Mouse (Mus musculus) lung, adult 18-20 months (tissue): ENCODE data around the gene Fam76a.

ENCODE experiments used
- DNase-seq, 2 experiments: peaks; one replicate each; pipeline ENCODE4 v3.0.0; 2022; ENCODE audit warnings: mixed read lengths in 2 of 2

The Fam76a gene

DNA sequence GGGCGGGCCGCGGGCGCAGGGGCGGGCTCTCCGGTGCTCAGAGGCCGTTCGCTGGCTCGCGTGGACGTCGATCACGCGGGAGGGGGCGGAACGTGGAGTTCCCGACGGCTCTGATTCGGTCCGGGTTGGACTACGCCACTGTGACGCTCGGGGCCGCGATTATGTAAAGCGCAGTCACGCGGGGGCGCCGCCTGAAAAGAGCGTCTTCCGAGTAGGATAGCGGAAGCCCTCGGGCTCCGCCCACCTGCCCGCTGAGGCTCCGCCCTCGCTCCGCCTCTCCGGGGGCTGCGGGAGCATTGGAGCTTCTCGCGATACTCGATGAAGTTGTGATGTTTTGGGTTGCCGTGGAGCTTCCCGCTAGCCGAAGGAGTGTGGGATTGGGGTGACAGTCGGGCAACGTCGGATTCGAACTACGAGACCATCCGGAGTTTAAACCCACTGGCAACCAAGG lies at the start of gene Fam76a:
Fam76a (minus strand) TSS at position 1 of the 451 bp plus-strand sequence.
- peak; percentile 100 for DNase-seq

DNA sequence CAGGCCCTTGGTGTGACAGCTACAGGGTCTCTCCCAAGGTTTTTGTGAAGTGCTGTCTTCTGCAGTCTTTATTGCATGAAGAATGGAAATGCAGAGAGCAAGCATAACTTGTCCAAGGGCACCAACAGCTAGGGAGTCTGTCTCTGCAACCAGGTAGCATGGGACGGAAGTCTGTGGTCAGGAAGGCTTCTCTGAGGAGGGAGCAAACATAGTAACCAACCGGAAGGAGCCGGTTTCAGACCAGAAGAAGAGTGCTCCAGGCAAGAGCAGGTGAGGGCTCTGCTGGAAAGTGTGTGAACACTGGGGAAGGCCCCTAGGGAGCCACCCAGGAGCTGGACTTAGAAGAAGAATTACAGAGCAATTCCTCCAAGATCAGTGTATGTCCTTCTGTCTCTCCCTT lies 49.7 kb upstream of the Fam76a start:
- DNase-seq, result no peak

DNA sequence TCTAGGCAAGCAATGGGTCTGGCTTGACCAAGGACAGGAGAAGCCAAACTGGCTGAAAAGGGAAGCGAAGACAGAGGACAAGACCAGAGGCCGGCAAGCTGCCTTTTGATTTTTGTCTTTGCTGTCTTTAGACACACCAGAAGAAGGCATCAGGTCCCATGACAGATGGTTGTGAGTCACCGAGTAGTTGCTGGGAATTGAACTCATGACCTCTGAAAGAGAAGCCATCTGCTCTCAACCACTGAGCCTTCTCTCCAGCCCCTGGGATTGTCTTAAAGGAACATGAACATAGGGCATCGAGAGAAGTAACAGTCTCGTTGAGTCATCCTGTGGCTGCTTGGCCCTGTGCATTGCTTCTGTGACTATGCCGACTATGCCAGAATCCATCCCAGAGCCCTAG lies 49.2 kb upstream of the Fam76a start:
- DNase-seq, result no peak

DNA sequence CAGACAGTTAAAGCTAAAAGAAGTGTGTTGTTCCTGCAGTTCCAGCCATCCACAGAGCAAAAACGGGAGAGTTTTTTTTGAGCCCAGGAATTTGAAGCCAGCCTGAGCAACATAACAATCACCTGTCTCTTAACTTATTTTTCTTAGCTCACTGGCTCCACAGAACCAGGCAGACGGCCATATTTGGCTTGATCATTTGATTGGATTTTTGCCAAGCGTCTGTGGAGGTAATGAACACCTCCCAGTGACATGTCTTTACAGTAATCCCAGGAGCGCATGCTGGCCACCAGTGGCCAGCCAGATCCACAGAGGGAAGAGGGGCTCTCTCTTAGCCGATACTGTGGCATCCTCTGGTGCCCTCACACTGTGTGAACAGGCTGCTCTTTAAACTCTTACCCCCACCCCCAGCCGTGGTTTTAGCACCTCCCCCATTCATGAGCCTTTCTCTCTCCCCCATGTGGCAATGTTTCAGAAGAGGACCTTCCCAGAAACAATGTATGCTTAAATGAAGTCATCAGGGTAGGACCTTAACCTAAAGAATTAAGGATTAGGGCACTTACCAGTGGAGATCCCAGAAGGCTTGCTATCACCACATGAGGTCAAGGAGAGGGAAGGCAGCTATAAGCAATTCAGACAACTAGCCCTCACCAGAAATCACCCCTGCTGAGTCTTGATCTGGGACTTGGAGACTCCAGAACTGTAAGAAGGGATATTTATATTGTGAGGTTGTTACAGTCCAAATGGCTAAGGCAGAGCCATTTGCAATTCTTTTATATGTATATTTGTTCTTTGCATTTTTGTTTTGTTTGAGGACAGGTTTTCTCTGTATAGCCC lies 46.0 kb upstream of the Fam76a start:
- no peak for DNase-seq

DNA sequence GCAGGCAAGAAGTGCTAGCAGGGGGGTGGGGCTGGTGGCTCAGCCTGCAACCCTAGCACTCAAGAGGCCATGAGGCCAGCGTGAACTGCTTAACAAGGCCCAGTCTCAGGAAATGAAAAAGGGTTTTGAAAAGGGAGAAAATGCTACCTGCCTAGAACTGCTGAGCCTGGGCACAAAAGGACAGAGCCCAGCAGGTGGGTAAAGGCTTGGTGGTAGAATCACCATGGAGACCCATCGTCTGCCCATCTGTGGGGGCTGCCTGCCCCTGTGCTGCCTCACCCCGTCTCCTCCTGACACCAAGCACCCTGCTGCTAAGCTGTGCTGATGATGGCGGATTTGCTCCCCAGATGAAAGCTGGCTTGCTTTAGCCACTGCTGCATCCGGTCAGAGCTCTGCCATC lies 42.1 kb upstream of the Fam76a start:
- no peak for DNase-seq

DNA sequence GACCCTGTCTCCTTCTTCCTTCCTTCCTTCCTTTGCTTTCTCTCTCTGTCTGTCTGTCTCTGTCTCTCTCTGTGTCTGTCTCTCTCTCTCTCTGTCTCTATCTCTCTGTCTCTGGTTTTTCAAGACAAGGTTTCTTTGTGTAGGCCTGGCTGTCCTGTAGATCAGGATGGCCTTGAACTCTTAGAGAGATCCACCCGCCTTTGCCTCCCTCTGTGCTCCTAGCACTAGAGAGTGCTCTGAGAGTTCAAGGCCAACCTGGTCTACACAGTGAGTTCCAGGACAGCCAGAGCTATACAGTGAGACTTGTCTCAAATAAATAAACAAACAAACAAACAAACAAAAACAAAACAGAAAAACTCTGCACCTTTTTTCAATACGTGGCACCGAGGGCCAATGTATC lies 41.7 kb upstream of the Fam76a start:
- no peak for DNase-seq

DNA sequence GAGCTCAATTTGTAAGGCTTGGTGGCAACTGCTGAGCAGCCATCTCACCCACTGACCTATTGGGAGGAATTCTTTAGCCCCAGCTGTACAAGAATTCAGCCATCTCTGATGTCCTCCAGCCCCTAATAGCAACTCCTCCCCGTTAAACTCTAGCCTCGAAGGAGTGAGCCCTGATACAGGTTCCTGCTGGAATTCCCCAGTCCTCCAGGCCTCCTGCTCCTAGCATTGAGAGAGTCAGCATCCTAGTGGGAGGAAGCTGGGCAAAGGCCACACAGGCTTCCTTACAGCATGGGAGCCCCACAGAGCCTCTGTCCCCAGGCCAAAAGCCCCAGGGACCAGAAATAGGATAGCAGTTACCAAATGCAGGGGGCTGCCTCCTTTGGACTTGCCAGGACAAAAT lies 41.1 kb upstream of the Fam76a start:
- DNase-seq, result no peak

DNA sequence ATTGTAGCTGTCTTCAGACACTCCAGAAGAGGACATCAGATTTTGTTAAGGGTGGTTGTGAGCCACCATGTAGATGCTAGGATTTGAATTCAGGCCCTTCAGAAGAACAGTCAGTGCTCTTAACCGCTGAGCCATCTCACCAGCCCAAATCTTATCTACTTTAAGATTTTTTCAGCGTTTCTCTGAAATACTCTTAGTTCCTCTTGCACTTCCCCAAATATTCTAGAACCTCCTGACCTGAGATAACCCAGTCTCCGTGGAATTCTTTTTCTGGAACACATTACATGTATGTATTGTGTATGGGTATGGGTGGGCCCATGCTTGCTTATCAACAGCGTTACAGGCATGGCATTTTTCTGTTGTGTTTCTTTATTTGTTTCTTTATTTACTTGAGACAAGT lies 40.3 kb upstream of the Fam76a start:
- no peak for DNase-seq

DNA sequence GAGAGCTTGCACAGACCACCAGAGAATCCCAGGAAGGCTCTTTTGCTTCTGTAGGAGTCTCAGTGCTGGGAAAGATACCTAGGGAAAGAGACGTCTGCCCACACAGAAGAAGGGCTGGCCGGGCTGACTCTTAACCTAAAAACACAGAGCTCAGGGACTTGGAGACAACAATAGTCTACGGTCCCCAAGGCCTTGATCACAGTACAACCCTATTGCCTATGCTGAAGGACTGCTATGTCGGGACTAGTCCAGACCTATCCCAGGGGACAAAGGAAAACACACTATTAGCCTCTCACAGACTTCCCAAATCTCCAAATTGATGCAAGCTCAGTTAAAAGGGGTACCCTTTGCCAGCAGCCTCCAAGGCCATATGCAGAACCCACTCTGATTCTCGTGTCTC lies 39.5 kb upstream of the Fam76a start:
- DNase-seq, result no peak

DNA sequence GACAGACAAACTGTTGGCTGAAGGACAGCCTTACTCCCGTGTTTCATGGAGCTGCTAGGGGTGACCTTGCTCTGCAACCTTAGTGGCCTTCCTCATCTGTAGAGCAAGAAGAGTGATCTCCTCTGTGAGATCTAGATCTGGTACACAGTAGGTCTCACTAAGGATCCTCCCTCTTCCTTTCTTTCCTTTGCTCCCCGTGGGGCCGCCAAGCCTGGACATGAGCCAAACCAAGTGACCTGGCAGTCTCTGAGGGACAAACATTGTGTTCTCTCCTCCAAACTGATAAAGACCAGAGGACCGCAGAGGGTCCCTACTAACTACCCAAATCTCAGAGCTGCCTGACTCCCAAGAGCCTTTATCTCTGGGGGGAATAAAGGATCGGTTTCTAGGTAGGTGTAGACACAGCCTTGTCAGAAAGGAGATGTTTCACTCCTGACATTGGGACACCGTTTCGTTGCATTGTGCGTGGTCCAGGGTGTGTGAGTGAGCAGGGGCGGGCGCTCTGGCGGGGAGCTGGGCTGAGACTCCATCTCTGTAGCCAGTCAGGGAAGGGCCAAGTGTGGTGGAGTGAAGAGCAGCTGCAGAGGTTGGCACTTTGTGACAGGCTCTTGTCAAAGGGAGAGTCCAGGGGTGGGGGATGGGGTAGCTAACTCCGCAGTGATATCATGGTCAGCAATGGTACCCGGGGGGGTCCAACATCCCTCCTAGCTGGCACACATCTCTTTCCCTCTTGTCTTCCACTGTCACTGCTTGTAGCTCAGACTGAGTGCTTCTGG lies 38.7 kb upstream of the Fam76a start:
- DNase-seq, result peak in 1 of 2 experiments; percentile 45

DNA sequence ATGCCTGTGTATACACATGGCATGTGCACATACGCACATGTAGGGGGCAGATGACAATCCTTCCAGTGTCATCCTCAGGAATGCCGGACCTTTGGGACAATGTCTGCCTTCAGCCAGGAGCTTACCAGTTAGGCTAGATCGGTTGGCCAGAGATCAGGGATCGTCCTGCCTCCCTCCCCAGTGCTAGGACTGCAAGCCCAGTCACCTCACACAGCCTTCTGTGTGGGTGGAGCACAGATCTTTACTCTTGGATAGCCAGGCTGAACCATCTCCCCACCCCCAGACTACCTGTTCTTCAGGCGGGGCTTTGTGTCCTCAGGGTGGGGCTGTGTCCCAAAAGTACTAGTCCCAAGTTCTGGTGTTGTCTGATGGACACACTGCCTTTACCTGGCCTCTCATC lies 38.0 kb upstream of the Fam76a start:
- DNase-seq, result no peak

DNA sequence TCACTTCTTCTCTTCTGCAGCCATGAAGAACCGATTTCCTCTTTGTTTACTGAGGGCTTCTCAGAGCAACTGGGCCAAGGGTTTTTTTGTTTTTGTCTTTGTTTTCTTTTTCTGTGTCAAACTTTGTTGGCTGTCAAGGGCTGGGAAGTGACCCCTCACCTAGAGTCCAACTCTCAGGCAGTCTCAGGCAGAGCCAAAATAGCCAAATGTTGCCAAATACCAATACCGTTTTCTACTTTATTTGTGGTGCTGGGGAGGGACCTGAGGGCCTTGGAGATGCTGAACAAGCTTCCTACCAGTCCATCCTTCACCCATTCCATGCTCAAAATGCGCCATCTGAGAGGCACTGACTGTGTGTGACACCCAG lies 37.3 kb upstream of the Fam76a start:
- DNase-seq, result no peak

DNA sequence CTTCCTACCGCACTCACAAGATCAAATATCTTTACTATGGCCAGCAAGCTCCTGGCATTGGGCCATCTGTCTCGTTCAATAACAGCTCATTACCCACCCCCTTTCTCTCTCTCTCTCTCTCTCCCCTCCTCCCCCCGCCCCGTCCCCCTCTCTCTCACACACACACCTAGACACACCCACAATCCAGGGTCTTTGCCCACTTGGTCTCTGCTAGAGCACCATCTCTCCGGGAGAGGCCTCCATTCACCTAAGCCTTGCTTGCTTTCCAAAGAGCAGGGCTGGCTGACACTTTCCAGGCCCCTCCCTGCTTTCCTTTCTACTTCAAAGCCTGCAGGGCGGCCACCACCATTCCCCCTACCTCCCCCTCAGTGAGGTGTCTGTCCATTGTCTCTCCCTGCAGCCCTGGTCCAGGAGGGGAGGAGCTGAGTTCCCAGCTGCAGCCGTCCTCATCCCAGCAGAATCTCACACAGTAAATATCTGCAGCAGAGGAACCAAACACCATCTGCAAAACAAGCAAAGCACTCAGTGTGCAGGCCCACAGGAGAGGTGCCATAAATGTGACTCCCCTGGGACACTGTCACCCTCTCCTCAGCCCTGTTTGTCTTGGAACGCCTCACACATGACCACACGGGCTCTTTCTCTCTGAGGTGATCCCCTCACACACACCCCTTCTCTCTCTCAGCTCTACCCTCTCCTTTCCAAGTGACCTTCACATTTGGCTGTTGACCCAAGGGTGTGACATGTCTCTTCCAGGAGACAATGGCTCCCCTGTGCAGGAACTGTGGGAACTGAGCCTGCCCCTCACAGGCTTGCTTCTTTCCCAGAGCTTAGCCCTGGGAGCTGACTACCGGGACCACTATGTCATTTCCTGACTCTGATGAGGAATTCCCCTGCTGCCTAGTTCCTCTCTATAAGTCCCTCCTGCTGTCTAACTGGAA lies 36.7 kb upstream of the Fam76a start:
- DNase-seq, result no peak

DNA sequence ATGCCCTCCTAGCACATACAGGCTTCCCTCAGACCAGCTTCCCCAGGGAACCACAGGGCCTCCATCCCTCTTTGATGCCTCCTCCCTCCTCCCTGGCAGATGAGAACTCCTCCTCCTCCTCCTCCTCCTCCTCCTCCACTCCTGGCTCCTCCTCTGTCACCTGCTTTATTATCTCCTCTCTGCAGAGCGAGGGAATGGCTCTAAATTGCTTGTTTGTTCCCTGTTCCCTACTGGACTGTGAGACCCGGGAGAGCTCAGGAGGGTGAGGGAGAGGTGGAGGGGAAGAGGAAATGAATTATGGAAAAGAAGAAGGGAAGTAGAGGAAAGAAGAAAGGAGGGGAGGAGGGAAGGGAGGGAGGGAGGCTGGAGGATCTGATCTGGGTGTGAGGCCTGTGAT lies 33.0 kb upstream of the Fam76a start:
- DNase-seq, result no peak

DNA sequence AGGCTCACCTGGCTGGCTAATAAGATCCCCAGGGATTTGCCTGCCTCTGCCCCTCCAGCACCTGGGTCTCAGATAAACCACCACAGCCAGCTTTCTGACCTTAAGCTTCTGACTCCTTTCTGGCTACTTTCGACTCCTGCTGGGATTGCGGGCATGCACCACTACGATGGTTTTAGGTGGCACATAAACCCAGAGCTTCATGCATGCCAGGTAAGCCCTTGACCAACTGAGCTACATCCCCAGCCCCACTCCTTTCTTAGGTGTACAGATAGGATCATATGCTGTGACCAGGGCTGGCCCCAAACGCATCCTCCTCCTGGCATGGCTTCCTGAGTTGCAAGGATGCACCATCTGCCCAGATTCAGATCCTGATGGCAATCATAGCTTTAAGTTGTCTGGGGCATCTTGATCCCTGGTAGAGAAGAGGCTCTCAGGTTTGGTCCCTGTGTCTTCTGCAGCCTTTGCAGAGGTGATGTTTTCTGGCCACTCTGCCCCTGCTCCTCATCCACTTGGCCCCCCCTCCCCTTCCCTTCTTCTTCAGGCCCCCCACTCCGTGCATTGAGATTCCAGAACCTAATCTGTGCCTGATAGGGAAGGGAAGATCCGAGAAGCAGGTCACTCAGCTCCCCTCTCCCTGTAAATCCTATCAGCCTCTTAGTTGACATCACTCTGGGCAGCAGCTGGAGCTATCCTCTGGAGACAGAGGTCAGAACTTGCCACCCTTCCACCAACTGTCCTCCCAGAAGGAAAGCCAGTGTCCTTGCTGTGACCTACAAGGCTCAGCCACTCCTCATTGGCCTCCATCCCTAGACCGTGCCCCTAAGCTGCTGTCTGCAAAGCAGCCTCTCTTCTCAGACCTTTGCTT lies 32.4 kb upstream of the Fam76a start:
- DNase-seq, result no peak

DNA sequence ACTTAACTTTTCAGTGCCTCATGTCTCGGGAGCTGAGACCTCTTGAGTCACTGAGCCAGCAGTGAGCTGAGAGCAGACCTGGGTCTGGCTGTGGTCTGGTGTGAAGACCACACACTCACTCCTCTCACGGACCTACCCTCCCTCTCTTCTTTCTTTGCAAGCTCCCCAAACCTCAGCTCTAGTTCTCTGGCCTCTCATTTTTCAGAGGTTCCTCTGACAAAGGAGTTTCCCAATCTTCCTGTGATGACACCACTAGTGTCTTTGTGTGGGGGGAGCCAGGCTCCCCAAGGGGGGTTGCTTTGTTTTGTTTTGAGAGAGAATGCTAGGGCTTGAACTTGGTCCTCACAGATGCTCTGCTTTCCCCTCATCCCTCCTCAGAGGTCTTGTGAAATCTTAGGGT lies 28.6 kb upstream of the Fam76a start:
- no peak for DNase-seq

DNA sequence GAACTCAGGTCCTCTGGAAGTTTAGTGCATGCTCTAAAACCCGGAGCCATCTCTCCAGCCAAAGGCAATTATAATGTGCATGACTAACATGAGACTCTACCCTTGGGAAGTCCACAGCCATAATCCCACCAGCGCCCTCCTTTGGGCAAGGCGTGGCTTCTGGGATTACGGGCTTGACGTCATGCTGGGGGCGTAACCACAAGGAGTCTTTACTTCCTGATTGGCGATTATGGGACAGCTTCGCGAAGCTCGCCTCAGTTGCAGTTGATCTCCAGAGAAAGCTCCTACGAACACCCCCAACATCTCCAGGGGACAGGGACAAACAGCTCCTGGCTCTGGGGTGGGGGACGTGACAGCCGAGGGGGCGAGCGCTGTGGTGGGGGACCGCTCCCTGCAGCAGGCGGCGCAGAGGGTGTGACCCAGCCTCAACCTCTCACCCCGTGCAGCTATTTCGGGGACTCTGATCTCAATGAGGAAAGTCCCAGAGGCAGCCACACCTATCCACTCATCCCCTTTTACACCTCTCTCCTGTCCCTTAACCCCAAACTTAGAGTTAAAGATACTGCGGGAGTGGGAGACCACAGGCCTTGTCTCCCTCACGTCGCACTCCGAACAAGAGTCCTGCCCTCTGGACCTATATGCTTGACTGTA lies 27.6 kb upstream of the Fam76a start:
- DNase-seq, result peak in 1 of 2 experiments; percentile 24

DNA sequence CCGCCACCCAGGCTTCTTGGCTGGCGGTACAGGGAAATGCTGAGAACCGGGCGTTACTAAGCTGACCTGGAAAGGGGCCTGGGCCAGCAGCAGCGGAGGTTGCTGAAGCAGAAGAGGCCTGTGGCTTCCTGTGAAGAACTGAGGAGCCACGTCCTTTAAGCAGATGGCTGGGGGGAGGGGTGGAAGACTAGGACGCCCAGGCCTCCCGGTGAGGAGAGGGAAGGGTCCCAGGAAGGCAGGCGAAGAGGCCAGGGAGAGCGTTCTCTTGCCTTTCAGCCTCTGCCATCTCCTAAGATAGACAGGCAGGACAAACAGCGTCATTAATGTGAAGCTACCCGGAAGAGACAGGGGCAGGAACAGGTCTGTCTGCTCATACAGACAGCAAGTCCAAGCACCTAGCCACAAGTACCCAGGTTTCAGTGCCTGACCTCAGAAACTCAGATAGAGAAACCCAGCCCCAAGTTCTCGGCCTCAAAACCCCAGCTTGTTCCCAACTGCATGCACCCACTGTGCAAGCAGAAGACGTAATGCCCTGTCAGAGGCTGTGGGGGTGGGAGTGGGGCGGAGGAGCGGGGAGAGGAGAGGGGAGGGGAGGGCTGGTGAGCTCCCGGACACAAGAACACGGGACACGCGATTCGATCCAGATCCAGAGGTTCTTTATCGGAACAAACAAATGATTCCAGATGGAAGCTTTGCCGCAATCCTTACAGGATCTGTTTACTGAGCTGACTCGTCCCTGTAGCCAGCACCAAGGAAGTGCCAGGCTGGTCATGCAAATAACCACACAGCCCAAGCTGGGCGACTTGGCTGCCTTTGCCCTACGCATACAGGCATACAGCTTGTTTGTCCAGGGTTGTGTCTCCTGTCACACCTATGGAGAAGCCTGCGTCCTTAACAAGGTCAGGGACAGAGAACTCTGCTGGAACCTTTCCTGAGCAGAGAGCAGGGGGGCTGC lies 24.0 kb upstream of the Fam76a start:
- DNase-seq, result peak; percentile 56 to 57

DNA sequence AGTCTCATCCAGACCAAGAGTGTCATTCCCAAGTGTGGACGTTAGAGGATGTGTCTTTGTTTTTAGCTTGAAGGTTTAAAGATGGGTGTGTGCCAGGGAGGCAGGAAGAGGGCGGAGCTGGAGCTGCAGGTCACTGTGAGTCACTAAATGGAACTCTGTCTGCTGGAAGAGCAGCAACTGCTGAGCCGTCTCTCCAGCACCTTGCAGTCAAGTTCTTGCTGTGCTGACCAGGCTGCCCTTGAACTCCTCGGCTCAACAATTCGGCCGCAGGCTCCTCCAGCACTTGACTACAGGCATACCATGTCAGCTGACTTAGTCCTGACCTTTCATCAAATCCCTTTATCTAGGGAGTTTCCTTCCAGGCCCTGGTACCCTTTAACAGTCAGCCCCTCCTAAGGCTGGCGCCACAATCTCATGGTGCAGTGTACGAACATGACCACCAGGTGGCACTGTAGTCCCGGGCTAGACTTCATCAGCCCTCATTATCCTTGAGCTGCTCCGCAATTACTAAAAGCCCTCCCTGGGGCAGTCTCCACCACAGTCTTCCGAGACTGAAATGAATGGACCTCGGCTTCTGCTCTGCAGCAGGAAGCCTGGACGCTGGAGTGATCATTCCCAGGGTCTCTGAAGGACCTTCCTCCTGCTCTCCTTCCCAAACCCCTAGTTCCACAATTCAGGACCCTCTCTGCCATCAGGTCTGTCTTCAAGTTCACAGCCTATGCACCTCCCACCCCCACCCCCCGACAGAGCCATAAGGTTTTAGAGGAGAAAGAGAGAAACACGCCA lies 23.1 kb upstream of the Fam76a start:
- peak; percentile 80 to 82 for DNase-seq
